Mouse (Mus musculus): ENCODE results near the gene Glb1. TPM values are rescaled to one million over a fixed set of nuclear protein-coding genes. Genes with fewer than 3 reads are reported as not detected.

Glb1 gene
- total and polyA plus RNA-seq, 3 experiments, result 12.2 to 20.8 (median 14.8) TPM

- 85% methylated on average over 13 of the region's 13 CpGs for WGBS
- TF ChIP-seq POLR2A (IDR thresholded peaks at IDR 0.05; ENCODE audit: insufficient read depth, low read depth, low read length) (no peak), CTCF (IDR thresholded peaks at IDR 0.05) (no peak), EP300 (IDR thresholded peaks at IDR 0.05; ENCODE audit: insufficient read depth, low read depth, low read length) (no peak)
- no peaks in the 10 kb centered on the region for H3K4me1 ChIP-seq (ENCODE audit: control insufficient read depth, insufficient read depth, low read length)
These were observed 48.4 kb downstream of the Glb1 start for GRCm38 (mm10) chr9:114449120-114449754.

GRCm38 (mm10) chr9:114451615-114452014 lies 50.7 kb downstream of the Glb1 start:
- Histone ChIP-seq H3K27me3 (ENCODE audit: control insufficient read depth, insufficient read depth, low read length) (no peaks in the 10 kb centered on the region), H3K4me1 (ENCODE audit: control insufficient read depth, insufficient read depth, low read length) (no peaks in the 10 kb centered on the region), H3K27ac (no peak overlapping the region), H3K4me3 (no peak overlapping the region), H3K36me3 (ENCODE audit: control insufficient read depth, insufficient read depth, low read length) (no peaks in the 10 kb centered on the region), H3K79me2 (replicated peaks; ENCODE audit: control insufficient read depth, insufficient read depth, low read length) (no peaks in the 10 kb centered on the region), H3K9ac (ENCODE audit: low read depth, low read length) (no peak overlapping the region)
- intact Hi-C loops (cut with DNase I), result no loop called here
- WGBS, result 74% methylated on average over 7 of the region's 7 CpGs
- TF ChIP-seq CTCF (IDR thresholded peaks at IDR 0.05) (no peak), POLR2A (IDR thresholded peaks at IDR 0.05; ENCODE audit: insufficient read depth, low read depth, low read length) (no peak), EP300 (IDR thresholded peaks at IDR 0.05; ENCODE audit: insufficient read depth, low read depth, low read length) (no peak)
- DNase-seq, result no peak

More at GRCm38 (mm10) chr9:114449120-114449754, 48.4 kb downstream of the Glb1 start:
- no peak overlapping the region for H3K9ac ChIP-seq (ENCODE audit: low read depth, low read length)
- intact Hi-C loops (cut with DNase I), result no loop called here
- DNase-seq, result no peak
- H3K27me3 ChIP-seq (ENCODE audit: control insufficient read depth, insufficient read depth, low read length), result no peaks in the 10 kb centered on the region
- no peak overlapping the region for H3K4me3 ChIP-seq
- H3K27ac ChIP-seq, result no peak overlapping the region
- H3K36me3 ChIP-seq (ENCODE audit: control insufficient read depth, insufficient read depth, low read length), result no peaks in the 10 kb centered on the region
- no peaks in the 10 kb centered on the region for H3K79me2 ChIP-seq (replicated peaks; ENCODE audit: control insufficient read depth, insufficient read depth, low read length)

GRCm38 (mm10) chr9:114452418-114452817 lies 51.5 kb downstream of the Glb1 start:
- no peaks in the 10 kb centered on the region for H3K4me1 ChIP-seq (ENCODE audit: control insufficient read depth, insufficient read depth, low read length)
- no peaks in the 10 kb centered on the region for H3K36me3 ChIP-seq (ENCODE audit: control insufficient read depth, insufficient read depth, low read length)
- H3K4me3 ChIP-seq, result no peak overlapping the region
- H3K27ac ChIP-seq, result no peak overlapping the region
- intact Hi-C loops (cut with DNase I), result no loop called here
- H3K27me3 ChIP-seq (ENCODE audit: control insufficient read depth, insufficient read depth, low read length), result no peaks in the 10 kb centered on the region
- no peaks in the 10 kb centered on the region for H3K79me2 ChIP-seq (replicated peaks; ENCODE audit: control insufficient read depth, insufficient read depth, low read length)
- 86% methylated on average over 6 of the region's 6 CpGs for WGBS
- TF ChIP-seq POLR2A (IDR thresholded peaks at IDR 0.05; ENCODE audit: insufficient read depth, low read depth, low read length), result no peak
- no peak for TF ChIP-seq CTCF (IDR thresholded peaks at IDR 0.05)
- TF ChIP-seq EP300 (IDR thresholded peaks at IDR 0.05; ENCODE audit: insufficient read depth, low read depth, low read length), result no peak
- H3K9ac ChIP-seq (ENCODE audit: low read depth, low read length), result no peak overlapping the region
- DNase-seq, result no peak

GRCm38 (mm10) chr9:114455420-114455819 lies 54.5 kb downstream of the Glb1 start:
- Histone ChIP-seq H3K27me3 (ENCODE audit: control insufficient read depth, insufficient read depth, low read length) (no peaks in the 10 kb centered on the region), H3K36me3 (ENCODE audit: control insufficient read depth, insufficient read depth, low read length) (no peaks in the 10 kb centered on the region), H3K4me3 (no peak overlapping the region), H3K9ac (ENCODE audit: low read depth, low read length) (no peak overlapping the region), H3K27ac (no peak overlapping the region), H3K4me1 (ENCODE audit: control insufficient read depth, insufficient read depth, low read length) (no peaks in the 10 kb centered on the region), H3K79me2 (replicated peaks; ENCODE audit: control insufficient read depth, insufficient read depth, low read length) (no peaks in the 10 kb centered on the region)
- intact Hi-C loops (cut with DNase I), result no loop called here
- TF ChIP-seq CTCF (IDR thresholded peaks at IDR 0.05) (no peak), POLR2A (IDR thresholded peaks at IDR 0.05; ENCODE audit: insufficient read depth, low read depth, low read length) (no peak), EP300 (IDR thresholded peaks at IDR 0.05; ENCODE audit: insufficient read depth, low read depth, low read length) (no peak)
- 90% methylated on average over 2 of the region's 2 CpGs for WGBS
- DNase-seq, result no peak

GRCm38 (mm10) chr9:114458436-114458835 lies 57.6 kb downstream of the Glb1 start:
- TF ChIP-seq POLR2A (IDR thresholded peaks at IDR 0.05; ENCODE audit: insufficient read depth, low read depth, low read length), result no peak
- no peak for TF ChIP-seq CTCF (IDR thresholded peaks at IDR 0.05)
- TF ChIP-seq EP300 (IDR thresholded peaks at IDR 0.05; ENCODE audit: insufficient read depth, low read depth, low read length), result no peak
- intact Hi-C loops (cut with DNase I), result no loop called here
- H3K4me3 ChIP-seq, result no peak overlapping the region
- no peaks in the 10 kb centered on the region for H3K27me3 ChIP-seq (ENCODE audit: control insufficient read depth, insufficient read depth, low read length)
- no peak for DNase-seq
- no peak overlapping the region for H3K27ac ChIP-seq
- H3K9ac ChIP-seq (ENCODE audit: low read depth, low read length), result no peak overlapping the region
- no peaks in the 10 kb centered on the region for H3K4me1 ChIP-seq (ENCODE audit: control insufficient read depth, insufficient read depth, low read length)
- H3K79me2 ChIP-seq (replicated peaks; ENCODE audit: control insufficient read depth, insufficient read depth, low read length), result no peaks in the 10 kb centered on the region
- no peaks in the 10 kb centered on the region for H3K36me3 ChIP-seq (ENCODE audit: control insufficient read depth, insufficient read depth, low read length)
- WGBS, result 91% methylated on average over 3 of the region's 3 CpGs

GRCm38 (mm10) chr9:114462569-114462968 lies 61.7 kb downstream of the Glb1 start:
- 94% methylated on average over 7 of the region's 7 CpGs for WGBS
- DNase-seq, result no peak

More at GRCm38 (mm10) chr9:114462569-114462968, 61.7 kb downstream of the Glb1 start:
- Histone ChIP-seq H3K27me3 (ENCODE audit: control insufficient read depth, insufficient read depth, low read length) (no peaks in the 10 kb centered on the region), H3K4me1 (ENCODE audit: control insufficient read depth, insufficient read depth, low read length) (no peaks in the 10 kb centered on the region), H3K79me2 (replicated peaks; ENCODE audit: control insufficient read depth, insufficient read depth, low read length) (no peaks in the 10 kb centered on the region), H3K27ac (no peak overlapping the region), H3K9ac (ENCODE audit: low read depth, low read length) (no peak overlapping the region), H3K36me3 (ENCODE audit: control insufficient read depth, insufficient read depth, low read length) (no peaks in the 10 kb centered on the region), H3K4me3 (no peak overlapping the region)
- no peak for TF ChIP-seq EP300 (IDR thresholded peaks at IDR 0.05; ENCODE audit: insufficient read depth, low read depth, low read length)
- TF ChIP-seq CTCF (IDR thresholded peaks at IDR 0.05), result no peak
- no peak for TF ChIP-seq POLR2A (IDR thresholded peaks at IDR 0.05; ENCODE audit: insufficient read depth, low read depth, low read length)
- intact Hi-C loops (cut with DNase I), result no loop called here

Measured in heart, adult 2 months (tissue).